Mouse (Mus musculus) stomach, postnatal 0 days (tissue): Measurements from ENCODE around the gene Rcor1.

Experiments
- CTCF ChIP-seq: IDR thresholded peaks from 2 replicates; pipeline ENCODE4 v1.5.1; 2016; ENCODE audit warnings: antibody characterized with exemption, low read depth, mild to moderate bottlenecking, moderate library complexity
- EP300 ChIP-seq: optimal IDR thresholded peaks from 2 replicates; pipeline ENCODE3; 2016; ENCODE audit warnings: antibody characterized with exemption

GRCm38 (mm10) chr12:111019086-111019485 is 20.1 kb upstream of the Rcor1 start:
- no peak for TF ChIP-seq CTCF
- no peak for TF ChIP-seq EP300
